Mouse (Mus musculus): ENCODE measurements around the gene Tuba1b.

- TF ChIP-seq POLR2A (IDR thresholded peaks at IDR 0.05; ENCODE audit: control insufficient read depth, low read depth, low read length) (no peak), CTCF (IDR thresholded peaks at IDR 0.05; ENCODE audit: control insufficient read depth, insufficient read depth, insufficient replicate concordance, low read depth, low read length) (no peak)
These were observed 6.5 kb upstream of the Tuba1b start for GRCm38 (mm10) chr15:98940816-98941215.

Data from testis, adult 2 months (tissue).